10 mouse cellular contexts compared by ENCODE assay signal in the genomic region with DNA sequence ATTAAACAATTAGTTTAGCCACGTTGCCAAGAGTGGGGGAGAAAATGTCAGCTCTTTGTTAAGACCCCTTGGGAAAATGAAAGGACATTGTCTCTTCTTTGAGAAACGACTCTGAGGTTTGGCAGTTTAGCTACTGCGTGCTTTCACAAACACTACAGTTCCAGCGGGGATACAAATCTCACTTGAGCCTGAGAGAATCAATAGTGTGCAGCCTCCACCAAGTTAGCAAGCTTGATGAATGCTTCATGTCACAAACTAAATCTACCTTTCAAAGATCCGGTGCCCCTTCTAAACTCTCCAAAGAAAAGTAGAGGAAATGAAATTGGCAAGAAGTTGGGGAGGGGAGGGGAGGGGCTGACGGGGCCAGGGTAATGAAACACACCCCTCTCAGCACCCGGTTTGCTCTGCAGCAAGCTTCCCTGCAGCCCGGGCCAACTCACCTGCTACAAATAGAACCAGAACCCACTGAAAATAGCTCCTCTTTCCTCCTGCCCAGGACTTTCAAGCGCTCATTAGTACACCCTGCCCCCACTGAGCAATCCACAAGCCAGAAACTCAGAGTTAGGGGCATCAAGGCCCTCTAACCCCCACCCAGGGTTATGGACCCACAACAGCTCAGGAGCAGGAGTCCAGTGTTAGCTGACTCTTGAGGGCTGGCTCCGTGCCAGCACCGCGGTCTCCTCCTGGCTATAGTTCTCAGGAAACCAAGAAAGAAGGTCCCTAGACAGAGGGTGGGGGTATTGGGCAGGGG. TPM values are rescaled to one million over a fixed set of nuclear protein-coding genes. Genes with fewer than 3 reads are reported as not detected.
DNase-seq lines count a peak whose midpoint lies in the region; ATAC-seq lines count a peak whose summit lies in the region.
"Had no signal": no experiment of that assay in that cellular context is flagged by ENCODE, and none has a peak within 500 bp of the region (broad histone marks: within the 10 kb centered on the region; RNA-seq: fewer than 3 reads in every experiment).

No protein-coding gene starts in this region.

- no peak overlapping the region for H3K27ac ChIP-seq in midbrain, embryonic 13.5 days

- no peaks in the 10 kb centered on the region for H3K9me3 ChIP-seq in midbrain, embryonic 13.5 days

- ATAC-seq in midbrain, embryonic 13.5 days: peak; percentile 50; the same call in 1 of the 2 replicates

- no peaks in the 10 kb centered on the region for H3K36me3 ChIP-seq in midbrain, embryonic 13.5 days

- no peak overlapping the region; the same call in 1 of the 2 replicates for H3K9ac ChIP-seq in midbrain, embryonic 13.5 days (replicated peaks)

- WGBS in midbrain, embryonic 13.5 days: 36% methylated on average over 12 of the region's 12 CpGs

- peak; percentile 43 for DNase-seq in left cerebral cortex, postnatal 4 days
- DNase-seq in left cerebral cortex, adult 8-10 months (ENCODE audit: low spot score in 2 of 2): no peak
- DNase-seq in adrenal gland, postnatal 36 days: peak; percentile 46 to 52
- peak; percentile 97 for DNase-seq in heart, adult 11 months
- DNase-seq in kidney, adult 9 months: peak; percentile 41
- DNase-seq in urinary bladder, postnatal 36 days (ENCODE audit: low spot score in 2 of 2): no peak
- DNase-seq in layer of hippocampus, postnatal 10 days (ENCODE audit: low spot score in 2 of 2): no peak

- no peaks in the 10 kb centered on the region for H3K27me3 ChIP-seq in midbrain, embryonic 13.5 days

- intact Hi-C loops in left cerebral cortex, postnatal 4 days (cut with DNase I): no loop called here

- no peak overlapping the region for H3K4me2 ChIP-seq in midbrain, embryonic 13.5 days (replicated peaks)

- H3K4me3 ChIP-seq in midbrain, embryonic 13.5 days (replicated peaks): no peak overlapping the region

- peaks cover 13% of the 10 kb centered on the region; the same call in 1 of the 2 replicates for H3K4me1 ChIP-seq in midbrain, embryonic 13.5 days (replicated peaks)

RNA-seq across cellular contexts. Expression of a gene that starts 8.2 kb away (rescaled TPM):
- total RNA-seq in left cerebral cortex, postnatal 4 days (2021): 10 to 100 TPM; 74.2 to 76.6 TPM
- 10 to 100 TPM; 66.2 to 74.0 (median 70.5) TPM for total RNA-seq in left cerebral cortex, adult 8-10 months (2022)
- total RNA-seq in adrenal gland, postnatal 36 days (2021): 10 to 100 TPM; 55.6 to 64.4 TPM
- 38.8 and 43.4 TPM in 2 replicates for polyA plus RNA-seq in midbrain, embryonic 13.5 days (2015; fragmentation: Nextera tagmentation; extraction: Ambion mirVana)
- 10 to 100 TPM; 59.0 to 62.6 TPM for total RNA-seq in layer of hippocampus, postnatal 10 days (2021)

RNA-seq across cellular contexts. Expression of a gene that starts 17.0 kb away (rescaled TPM):
- not detected for total RNA-seq in left cerebral cortex, postnatal 4 days (2021)
- not detected for total RNA-seq in left cerebral cortex, adult 8-10 months (2022)
- total RNA-seq in adrenal gland, postnatal 36 days (2021): not detected
- not detected in 2 replicates for polyA plus RNA-seq in midbrain, embryonic 13.5 days (2015; fragmentation: Nextera tagmentation; extraction: Ambion mirVana)
- not detected for total RNA-seq in layer of hippocampus, postnatal 10 days (2021)
- polyA plus RNA-seq: large intestine, adult 2 months; spleen, adult 2 months had no signal

RNA-seq across cellular contexts. Expression of a gene that starts 34.7 kb away (rescaled TPM):
- total RNA-seq in left cerebral cortex, postnatal 4 days (2021): 10 to 100 TPM; 27.3 to 28.3 TPM
- 10 to 100 TPM; 16.3 to 20.8 (median 18.2) TPM for total RNA-seq in left cerebral cortex, adult 8-10 months (2022)
- 10 to 100 TPM; 46.8 to 47.1 TPM for total RNA-seq in adrenal gland, postnatal 36 days (2021)
- polyA plus RNA-seq in midbrain, embryonic 13.5 days (2015; fragmentation: Nextera tagmentation; extraction: Ambion mirVana): 23.1 and 23.8 TPM in 2 replicates
- 10 to 100 TPM; 23.7 to 24.4 TPM for total RNA-seq in layer of hippocampus, postnatal 10 days (2021)

Comparison
In these comparisons a context has a peak if more than half of its experiments do, and no peak if none do; other contexts are left out.
1. DNase-seq: peak in left cerebral cortex, postnatal 4 days (single experiment), adrenal gland, postnatal 36 days (2 of 2), heart, adult 11 months (single experiment) and kidney, adult 9 months (single experiment); none in left cerebral cortex, adult 8-10 months (0 of 2), urinary bladder, postnatal 36 days (0 of 2) and layer of hippocampus, postnatal 10 days (0 of 2).